Mouse (Mus musculus) monocyte, adult 59 days (primary cell): ENCODE measurements around the gene Leng1. TPM values are rescaled to one million over a fixed set of nuclear protein-coding genes. Genes with fewer than 3 reads are reported as not detected.

Experiments used
- total RNA-seq, 2 experiments: library from RNA; stranded (reverse); gene quantifications; one replicate each; pipeline ENCODE4 v1.2.4; 2023

The Leng1 gene
- 1 to 10 TPM; 6.4 to 9.4 TPM for total RNA-seq

GRCm38 (mm10) chr7:3665215-3666114, at the start of gene Leng1:
TSS of gene Leng1 (minus strand) at chr7:3665840.

GRCm38 (mm10) chr7:3703879-3704441, 38.3 kb upstream of the Leng1 start, which contains the start of gene Rps9:
TSS of gene Rps9 (plus strand) at chr7:3703993.

GRCm38 (mm10) chr7:3692987-3693808, 27.6 kb upstream of the Leng1 start, which contains the start of gene Mboat7:
TSS of gene Mboat7 (minus strand) at chr7:3693523.

GRCm38 (mm10) chr7:3692382-3692986, 26.8 kb upstream of the Leng1 start, which contains the start of gene Tsen34:
TSS of gene Tsen34 (plus strand) at chr7:3692863.

GRCm38 (mm10) chr7:3677342-3677741, 11.7 kb upstream of the Leng1 start, which contains the start of gene Tmc4:
TSS of gene Tmc4 (minus strand) at chr7:3677553.

GRCm38 (mm10) chr7:3644672-3645487, 20.8 kb downstream of the Leng1 start, which contains the start of gene Cnot3:
TSS of gene Cnot3 (plus strand) at chr7:3645268.

GRCm38 (mm10) chr7:3629543-3630477, 35.8 kb downstream of the Leng1 start, which contains the start of the genes Tfpt and Prpf31:
TSS of gene Tfpt (minus strand) at chr7:3629929.
TSS of gene Prpf31 (plus strand) at chr7:3629985.

GRCm38 (mm10) chr7:3617242-3617995, 48.2 kb downstream of the Leng1 start, which contains the start of gene Ndufa3:
TSS of gene Ndufa3 (plus strand) at chr7:3617373.

GRCm38 (mm10) chr7:3616057-3616388, 49.6 kb downstream of the Leng1 start, which contains the start of gene Oscar:
TSS of gene Oscar (minus strand) at chr7:3616157.

Other genes starting within 250 kb of the Leng1 start
- gene Cacng6, start 241.6 kb downstream of the Leng1 start, total RNA-seq, result under 1 TPM in 1 of 2 experiments, not detected in 1; 0.43 TPM
- gene Tarm1, start 163.2 kb downstream of the Leng1 start, total RNA-seq, result 1 to 10 TPM; 3.9 to 9.3 TPM
- not detected for gene Oscar, start 49.7 kb downstream of the Leng1 start, total RNA-seq
- gene Ndufa3, start 48.5 kb downstream of the Leng1 start, total RNA-seq, result 100 to 1,000 TPM; 329 to 362 TPM
- gene Tfpt, start 35.9 kb downstream of the Leng1 start, total RNA-seq, result 10 to 100 TPM; 21.3 to 26.8 TPM
- 10 to 100 TPM; 30.8 to 31.8 TPM for gene Prpf31, start 35.9 kb downstream of the Leng1 start, total RNA-seq
- 100 to 1,000 TPM in 1 of 2 experiments, 10 to 100 TPM in 1; 93.9 to 100 TPM for gene Cnot3, start 20.6 kb downstream of the Leng1 start, total RNA-seq
- gene Tmc4, start 11.7 kb upstream of the Leng1 start, total RNA-seq, result 1 to 10 TPM; 6.4 to 6.8 TPM
- gene Tsen34, start 27.0 kb upstream of the Leng1 start, total RNA-seq, result 10 to 100 TPM; 35.3 to 42.7 TPM
- gene Mboat7, start 27.7 kb upstream of the Leng1 start, total RNA-seq, result 100 to 1,000 TPM; 103 to 105 TPM
- gene Rps9, start 38.2 kb upstream of the Leng1 start, total RNA-seq, result 1,000 to 10,000 TPM; 1,985 to 2,114 TPM
- 100 to 1,000 TPM; 343 to 375 TPM for gene Pirb, start 54.6 kb upstream of the Leng1 start, total RNA-seq
- 10 to 100 TPM; 70.0 to 75.3 TPM for gene Gm15448, start 159.8 kb upstream of the Leng1 start, total RNA-seq
- gene Pira2, start 179.2 kb upstream of the Leng1 start, total RNA-seq, result 100 to 1,000 TPM in 1 of 2 experiments, 10 to 100 TPM in 1; 87.0 to 101 TPM
- gene Gm14548, start 232.3 kb upstream of the Leng1 start, total RNA-seq, result 10 to 100 TPM; 51.8 to 62.5 TPM
- gene Lilra6, start 249.7 kb upstream of the Leng1 start, total RNA-seq, result 10 to 100 TPM; 67.7 to 86.9 TPM